Mouse (Mus musculus) kidney, embryonic 14.5 days (tissue): ENCODE results near the gene Csf3r. TPM values are rescaled to one million over a fixed set of nuclear protein-coding genes. Genes with fewer than 3 reads are reported as not detected.

Source experiments
- ATAC-seq: fragments of 200-750 bp; cut with Nextera tagmentation; 2 replicates; pipeline ENCODE4 v1.8.0; 2017; ENCODE audit warnings: moderate number of reproducible peaks, mild to moderate bottlenecking, moderate TSS enrichment, moderate library complexity; ENCODE audit not compliant: low FRiP score, low TSS enrichment
- H3K27ac ChIP-seq: fragments of 300-500 bp; sonication (generic); 2 replicates; pipeline ENCODE4 v1.5.1; 2014; ENCODE audit warnings: low read depth, mild to moderate bottlenecking, low read length, moderate library complexity, mixed read lengths
- H3K27me3 ChIP-seq: fragments of 300-500 bp; sonication (generic); 2 replicates; pipeline ENCODE4 v1.6.1; 2014; ENCODE audit warnings: mild to moderate bottlenecking, low read length; ENCODE audit not compliant: control insufficient read depth, insufficient read depth
- H3K36me3 ChIP-seq: fragments of 300-500 bp; sonication (generic); 2 replicates; pipeline ENCODE4 v1.6.1; 2014; ENCODE audit warnings: low read length, mixed read lengths; ENCODE audit not compliant: control insufficient read depth, insufficient read depth
- H3K4me1 ChIP-seq: fragments of 300-500 bp; sonication (generic); 2 replicates; pipeline ENCODE4 v1.6.1; 2014; ENCODE audit warnings: low read length, mixed read lengths; ENCODE audit not compliant: control insufficient read depth, insufficient read depth
- H3K4me2 ChIP-seq: fragments of 300-500 bp; sonication (generic); replicated peaks from 2 replicates; pipeline ENCODE4 v1.6.1; 2014; ENCODE audit warnings: low read depth, mild to moderate bottlenecking, low read length
- H3K4me3 ChIP-seq: fragments of 300-500 bp; sonication (generic); 2 replicates; pipeline ENCODE4 v1.5.1; 2014; ENCODE audit warnings: mild to moderate bottlenecking, low read length
- H3K9ac ChIP-seq: fragments of 300-500 bp; sonication (generic); 2 replicates; pipeline ENCODE4 v1.6.1; 2014; ENCODE audit warnings: low read depth, mild to moderate bottlenecking, low read length, moderate library complexity
- H3K9me3 ChIP-seq: fragments of 300-500 bp; sonication (generic); 2 replicates; pipeline ENCODE4 v1.6.1; 2016; ENCODE audit warnings: low read length; ENCODE audit not compliant: control insufficient read depth
- WGBS: fragments of 180-500 bp; shearing (Covaris S2); extraction: QIAGEN DNeasy Blood & Tissue Kit; methylation state at CpG from one replicate; pipeline ENCODE4 v1.1.7; 2014; 5-methylcytosine and 5-hydroxymethylcytosine counted together
- polyA plus RNA-seq: library from polyadenylated mRNA; unstranded; fragments of >200 nt; fragmentation: Nextera tagmentation; extraction: Ambion mirVana; gene quantifications from 2 replicates; pipeline ENCODE4 v1.2.1, GENCODE M21; 2014

Csf3r gene
- polyA plus RNA-seq, 1 experiment from 2014 or later, result 0.61 TPM

- Histone ChIP-seq H3K4me1 (peaks cover 4% of the 10 kb centered on the region; the same call in 1 of the 2 replicates), H3K9ac (no peak overlapping the region), H3K4me3 (no peak overlapping the region), H3K4me2 (no peak overlapping the region), H3K9me3 (no peaks in the 10 kb centered on the region), H3K36me3 (no peaks in the 10 kb centered on the region), H3K27me3 (no peaks in the 10 kb centered on the region), H3K27ac (no peak overlapping the region)
- WGBS, result 58% methylated on average over 7 of the region's 7 CpGs
- ATAC-seq, result no peak
Observed at GRCm38 (mm10) chr4:126090101-126090847, 65.9 kb downstream of the Csf3r start.

- H3K9me3 ChIP-seq, result no peaks in the 10 kb centered on the region
- no peak overlapping the region for H3K4me3 ChIP-seq
- no peaks in the 10 kb centered on the region for H3K36me3 ChIP-seq
- H3K4me2 ChIP-seq, result no peak overlapping the region
- ATAC-seq, result no peak
- H3K4me1 ChIP-seq, result peaks cover 4% of the 10 kb centered on the region; the same call in 1 of the 2 replicates
- no peak overlapping the region for H3K9ac ChIP-seq
- H3K27ac ChIP-seq, result no peak overlapping the region
- H3K27me3 ChIP-seq, result no peaks in the 10 kb centered on the region
- WGBS, result 84% methylated on average over 4 of the region's 4 CpGs
Observed at GRCm38 (mm10) chr4:126090848-126091124, 66.4 kb downstream of the Csf3r start.

GRCm38 (mm10) chr4:126091873-126092272 lies 67.5 kb downstream of the Csf3r start:
- Histone ChIP-seq H3K27ac (no peak overlapping the region), H3K9ac (no peak overlapping the region), H3K27me3 (no peaks in the 10 kb centered on the region), H3K36me3 (no peaks in the 10 kb centered on the region), H3K4me1 (no peaks in the 10 kb centered on the region), H3K4me3 (no peak overlapping the region), H3K4me2 (no peak overlapping the region), H3K9me3 (no peaks in the 10 kb centered on the region)
- no peak for ATAC-seq
- WGBS, result 84% methylated on average over 8 of the region's 8 CpGs

Other genes starting within 250 kb of the Csf3r start
- 154 and 177 TPM in 2 replicates for gene Mrps15, start 22.4 kb downstream of the Csf3r start, polyA plus RNA-seq
- 17.7 and 19.6 TPM in 2 replicates for gene Oscp1, start 34.0 kb downstream of the Csf3r start, polyA plus RNA-seq
- gene Lsm10, start 72.1 kb downstream of the Csf3r start, polyA plus RNA-seq, result 47.3 and 52.4 TPM in 2 replicates
- 19.1 and 24.9 TPM in 2 replicates for gene Stk40, start 79.4 kb downstream of the Csf3r start, polyA plus RNA-seq
- gene Eva1b, start 123.2 kb downstream of the Csf3r start, polyA plus RNA-seq, result 96.1 and 124 TPM in 2 replicates
- gene Sh3d21, start 138.9 kb downstream of the Csf3r start, polyA plus RNA-seq, result 7.3 and 8.7 TPM in 2 replicates
- gene Thrap3, start 178.2 kb downstream of the Csf3r start, polyA plus RNA-seq, result 141 and 281 TPM in 2 replicates
- gene Map7d1, start 231.8 kb downstream of the Csf3r start, polyA plus RNA-seq, result 35.6 and 43.3 TPM in 2 replicates
- gene Trappc3, start 237.8 kb downstream of the Csf3r start, polyA plus RNA-seq, result 19.7 and 68.6 TPM in 2 replicates